Mouse (Mus musculus) MEL (cell line): ENCODE data around the gene Zfp740. TPM values are rescaled to one million over a fixed set of nuclear protein-coding genes. Genes with fewer than 3 reads are reported as not detected.
A peak's percentile ranks its signal among the peaks of the same experiment; 100 is the strongest.

Experiments
- DNase-seq: peaks from one replicate; pipeline ENCODE4 v3.0.0; 2011; ENCODE audit warnings: low read depth, low spot score
- H3K27ac ChIP-seq: 2 replicates; pipeline ENCODE4 v1.5.1; 2012; ENCODE audit warnings: low read depth, mild to moderate bottlenecking, control low read depth, low read length, moderate library complexity; ENCODE audit not compliant: control insufficient read depth
- H3K27me3 ChIP-seq, 2 experiments: fragments of 150-350 bp in 1 of 2; sonication (generic) in 1 of 2; 2 replicates each; pipeline ENCODE4 v1.6.1; 2012; ENCODE audit warnings: low read length in 2 of 2, mild to moderate bottlenecking in 2 of 2, improper control_type of control experiment in 1 of 2, moderate library complexity in 1 of 2; ENCODE audit not compliant: insufficient read depth in 2 of 2, control insufficient read depth in 1 of 2
- H3K36me3 ChIP-seq, 2 experiments: 2 replicates each; pipeline ENCODE4 v1.6.1; 2012 to 2014; ENCODE audit warnings: low read length in 2 of 2, improper control_type of control experiment in 1 of 2, inconsistent platforms in 1 of 2, mild to moderate bottlenecking in 1 of 2; ENCODE audit not compliant: insufficient read depth in 2 of 2, control insufficient read depth in 1 of 2
- H3K4me1 ChIP-seq, 2 experiments: fragments of 150-350 bp in 1 of 2; sonication (generic) in 1 of 2; 2 replicates each; pipeline ENCODE4 v1.6.1; 2012; ENCODE audit warnings: low read length in 2 of 2, improper control_type of control experiment in 1 of 2, mild to moderate bottlenecking in 1 of 2; ENCODE audit not compliant: insufficient read depth in 2 of 2, control insufficient read depth in 1 of 2
- H3K4me3 ChIP-seq, 2 experiments: fragments of 150-350 bp in 1 of 2; sonication (generic) in 1 of 2; 2 replicates each; pipeline ENCODE4 v1.5.1; 2012; ENCODE audit warnings: low read depth in 2 of 2, low read length in 2 of 2, mild to moderate bottlenecking in 2 of 2, moderate library complexity in 2 of 2, control low read depth in 1 of 2, improper control_type of control experiment in 1 of 2; ENCODE audit not compliant: control insufficient read depth in 1 of 2, insufficient read depth in 1 of 2
- H3K79me2 ChIP-seq: 2 replicates; pipeline ENCODE4 v1.6.1; 2012; ENCODE audit warnings: mild to moderate bottlenecking, low read length, moderate library complexity; ENCODE audit not compliant: control insufficient read depth, poor library complexity, insufficient read depth
- H3K9ac ChIP-seq: 2 replicates; pipeline ENCODE4 v1.6.1; 2012; ENCODE audit warnings: low read depth, mild to moderate bottlenecking, control low read depth, low read length, moderate library complexity; ENCODE audit not compliant: control insufficient read depth, poor library complexity, severe bottlenecking
- H3K9me3 ChIP-seq: fragments of 150-350 bp; sonication (generic); replicated peaks from 2 replicates; pipeline ENCODE4 v1.6.1; 2012; ENCODE audit warnings: mild to moderate bottlenecking, low read length, improper control_type of control experiment, moderate library complexity; ENCODE audit not compliant: insufficient read depth
- BHLHE40 ChIP-seq: IDR thresholded peaks from 2 replicates; pipeline ENCODE4 v1.6.1; 2012; ENCODE audit warnings: low read depth, mild to moderate bottlenecking, inconsistent platforms, low read length, improper control_type of control experiment, borderline replicate concordance
- CHD1 ChIP-seq: IDR thresholded peaks from 2 replicates; pipeline ENCODE4 v1.6.1; 2012; ENCODE audit warnings: low read depth, mild to moderate bottlenecking, inconsistent platforms, low read length, improper control_type of control experiment
- CHD2 ChIP-seq: IDR thresholded peaks from 2 replicates; pipeline ENCODE4 v1.6.1; 2011; ENCODE audit warnings: low read length, improper control_type of control experiment
- ELF1 ChIP-seq: IDR thresholded peaks from 2 replicates; pipeline ENCODE4 v1.6.1; 2014; ENCODE audit warnings: low read depth, mild to moderate bottlenecking, inconsistent platforms, low read length, improper control_type of control experiment, moderate library complexity
- EP300 ChIP-seq, 2 experiments: IDR thresholded peaks; 2 replicates each; pipeline ENCODE4 v1.6.1; 2011; ENCODE audit warnings: improper control_type of control experiment in 2 of 2, low read length in 2 of 2, low read depth in 1 of 2, mild to moderate bottlenecking in 1 of 2
- KAT2A ChIP-seq: conservative IDR thresholded peaks from 2 replicates; pipeline ENCODE4 v1.6.1; 2012; ENCODE audit warnings: low read depth, low read length, improper control_type of control experiment, inconsistent platforms
- MXI1 ChIP-seq: IDR thresholded peaks from 2 replicates; pipeline ENCODE4 v1.6.1; 2011; ENCODE audit warnings: mild to moderate bottlenecking, low read depth, low read length, improper control_type of control experiment
- NELFE ChIP-seq: IDR thresholded peaks from 2 replicates; pipeline ENCODE4 v1.6.1; 2011; ENCODE audit warnings: low read depth, low read length, improper control_type of control experiment
- NRF1 ChIP-seq: IDR thresholded peaks from 2 replicates; pipeline ENCODE4 v1.6.1; 2014; ENCODE audit warnings: low read depth, mild to moderate bottlenecking, inconsistent platforms, low read length, improper control_type of control experiment, moderate library complexity; ENCODE audit not compliant: poor library complexity, insufficient read depth, severe bottlenecking
- SIN3A ChIP-seq: IDR thresholded peaks from 2 replicates; pipeline ENCODE4 v1.6.1; 2012; ENCODE audit warnings: low read length, improper control_type of control experiment, inconsistent platforms
- SMC3 ChIP-seq: IDR thresholded peaks from 2 replicates; pipeline ENCODE4 v1.6.1; 2011; ENCODE audit warnings: low read depth, low read length, improper control_type of control experiment
- TBP ChIP-seq: IDR thresholded peaks from 2 replicates; pipeline ENCODE4 v1.8.0; 2011; ENCODE audit warnings: low read depth, low read length, improper control_type of control experiment
- TCF12 ChIP-seq: IDR thresholded peaks from 2 replicates; pipeline ENCODE4 v1.6.1; 2014; ENCODE audit warnings: low read depth, mild to moderate bottlenecking, inconsistent platforms, low read length, improper control_type of control experiment, moderate library complexity
- USF1 ChIP-seq: IDR thresholded peaks from 2 replicates; pipeline ENCODE4 v1.6.1; 2014; ENCODE audit warnings: low read depth, mild to moderate bottlenecking, inconsistent platforms, low read length, improper control_type of control experiment, moderate library complexity
- USF2 ChIP-seq, 2 experiments: IDR thresholded peaks; 2 replicates each; pipeline ENCODE4 v1.6.1; 2011 to 2012; ENCODE audit warnings: improper control_type of control experiment in 2 of 2, low read length in 2 of 2, borderline replicate concordance in 1 of 2, inconsistent platforms in 1 of 2, low read depth in 1 of 2, mild to moderate bottlenecking in 1 of 2; ENCODE audit not compliant: insufficient read depth in 1 of 2
- ZC3H11A ChIP-seq: IDR thresholded peaks from 2 replicates; pipeline ENCODE4 v1.6.1; 2012; ENCODE audit warnings: low read depth, mild to moderate bottlenecking, inconsistent platforms, low read length, improper control_type of control experiment
- ZKSCAN1 ChIP-seq: IDR thresholded peaks from 2 replicates; pipeline ENCODE4 v1.6.1; 2012; ENCODE audit warnings: low read depth, mild to moderate bottlenecking, inconsistent platforms, low read length, improper control_type of control experiment, moderate library complexity
- ZNF384 ChIP-seq: IDR thresholded peaks from 2 replicates; pipeline ENCODE4 v1.6.1; 2012; ENCODE audit warnings: low read depth, mild to moderate bottlenecking, inconsistent platforms, low read length, improper control_type of control experiment
- polyA plus RNA-seq, 2 experiments: library from polyadenylated mRNA; stranded (reverse) in 1 of 2; unstranded in 1 of 2; fragments of >175 nt in 1 of 2; fragments of >200 nt in 1 of 2; gene quantifications; 2 replicates each; pipeline versions ENCODE4 v1.2.1 to v1.2.4; 2012; ENCODE audit warnings: low replicate concordance in 2 of 2, low read depth in 1 of 2; ENCODE audit not compliant: insufficient read length in 2 of 2, insufficient read depth in 1 of 2, missing spikeins in 1 of 2
- total RNA-seq: library from RNA; depleted of rRNA; stranded (reverse); fragments of 300-350 nt; gene quantifications from 2 replicates; pipeline ENCODE4 v1.2.3, GENCODE M21; 2012

Gene Zfp740
- total and polyA plus RNA-seq, 3 experiments, result 39.9 to 50.1 TPM; not detected in 1

GRCm38 (mm10) chr15:102215624-102216023 is 12.6 kb downstream of the Zfp740 start:
- no peaks in the 10 kb centered on the region for H3K9me3 ChIP-seq
- H3K27me3 ChIP-seq, result no peaks in the 10 kb centered on the region
- no peak for DNase-seq
- H3K36me3 ChIP-seq, result peaks cover 0 to 9% of the 10 kb centered on the region in 2 experiments; a peak in 2 of 4 replicates
- no peaks in the 10 kb centered on the region for H3K79me2 ChIP-seq
- H3K4me1 ChIP-seq, result no peaks in the 10 kb centered on the region
- H3K27ac ChIP-seq, result no peak overlapping the region
- TF ChIP-seq SMC3 (no peak), ZNF384 (peak; percentile 69; the same call in 1 of the 2 replicates)
- no peak overlapping the region for H3K4me3 ChIP-seq
- H3K9ac ChIP-seq, result no peak overlapping the region

GRCm38 (mm10) chr15:102216459-102217228 is 13.6 kb downstream of the Zfp740 start:
- Histone ChIP-seq H3K36me3 (peaks cover 0 to 7% of the 10 kb centered on the region in 2 experiments; a peak in 2 of 4 replicates), H3K4me3 (no peak overlapping the region), H3K4me1 (no peaks in the 10 kb centered on the region), H3K79me2 (no peaks in the 10 kb centered on the region), H3K9me3 (no peaks in the 10 kb centered on the region), H3K9ac (no peak overlapping the region), H3K27me3 (no peaks in the 10 kb centered on the region), H3K27ac (no peak overlapping the region)
- no peak for DNase-seq
- TF ChIP-seq USF2 (IDR thresholded peaks at IDR 0.05; ENCODE audit: borderline replicate concordance in 1 of 2, insufficient read depth in 1 of 2, low read depth in 1 of 2, low read length in 2 of 2) (no peak), NELFE (no peak), ZKSCAN1 (no peak), USF1 (no peak), ZC3H11A (no peak), SIN3A (no peak), NRF1 (no peak), CHD1 (no peak), TBP (no peak), EP300 (IDR thresholded peaks at IDR 0.05; ENCODE audit: low read depth in 1 of 2, low read length in 2 of 2) (no peak), ELF1 (no peak), SMC3 (no peak), TCF12 (no peak), BHLHE40 (no peak), CHD2 (no peak), KAT2A (no peak), MXI1 (no peak)
